Mouse (Mus musculus) olfactory bulb, adult 2 months (tissue): ENCODE results near the gene Pdzph1. TPM values are rescaled to one million over a fixed set of nuclear protein-coding genes. Genes with fewer than 3 reads are reported as not detected.

Experiments used
- H3K27ac ChIP-seq: fragments of 200-500 bp; 2 replicates; pipeline ENCODE4 v1.5.1; 2012; ENCODE audit warnings: low read depth, low read length; ENCODE audit not compliant: insufficient read depth
- H3K4me1 ChIP-seq: fragments of 200-500 bp; 2 replicates; pipeline ENCODE4 v1.6.1; 2012; ENCODE audit warnings: low read length; ENCODE audit not compliant: control insufficient read depth, insufficient read depth
- H3K4me3 ChIP-seq: fragments of 200-500 bp; 2 replicates; pipeline ENCODE4 v1.5.1; 2012; ENCODE audit warnings: mild to moderate bottlenecking, low read depth, low read length, moderate library complexity; ENCODE audit not compliant: insufficient read depth
- CTCF ChIP-seq: fragments of 200-500 bp; IDR thresholded peaks from 2 replicates; pipeline ENCODE4 v1.5.1; 2012; ENCODE audit warnings: low read depth, mild to moderate bottlenecking, low read length, moderate library complexity; ENCODE audit not compliant: insufficient read depth
- POLR2A ChIP-seq: fragments of 200-500 bp; IDR thresholded peaks from 2 replicates; pipeline ENCODE4 v1.6.1; 2012; ENCODE audit warnings: mild to moderate bottlenecking, low read depth, low read length, moderate library complexity; ENCODE audit not compliant: insufficient read depth
- WGBS: fragments of 180-500 bp; shearing (Covaris S2); methylation state at CpG from one replicate; pipeline ENCODE4 v1.1.7; 2018; 5-methylcytosine and 5-hydroxymethylcytosine counted together
- polyA plus RNA-seq: library from polyadenylated mRNA; stranded (reverse); fragments of >200 nt; gene quantifications from 2 replicates; pipeline ENCODE4 v1.2.4, GENCODE M21; 2012; ENCODE audit warnings: low replicate concordance; ENCODE audit not compliant: missing spikeins, insufficient read depth, insufficient read length

The Pdzph1 gene
- polyA plus RNA-seq, 1 experiment, result not detected

DNA sequence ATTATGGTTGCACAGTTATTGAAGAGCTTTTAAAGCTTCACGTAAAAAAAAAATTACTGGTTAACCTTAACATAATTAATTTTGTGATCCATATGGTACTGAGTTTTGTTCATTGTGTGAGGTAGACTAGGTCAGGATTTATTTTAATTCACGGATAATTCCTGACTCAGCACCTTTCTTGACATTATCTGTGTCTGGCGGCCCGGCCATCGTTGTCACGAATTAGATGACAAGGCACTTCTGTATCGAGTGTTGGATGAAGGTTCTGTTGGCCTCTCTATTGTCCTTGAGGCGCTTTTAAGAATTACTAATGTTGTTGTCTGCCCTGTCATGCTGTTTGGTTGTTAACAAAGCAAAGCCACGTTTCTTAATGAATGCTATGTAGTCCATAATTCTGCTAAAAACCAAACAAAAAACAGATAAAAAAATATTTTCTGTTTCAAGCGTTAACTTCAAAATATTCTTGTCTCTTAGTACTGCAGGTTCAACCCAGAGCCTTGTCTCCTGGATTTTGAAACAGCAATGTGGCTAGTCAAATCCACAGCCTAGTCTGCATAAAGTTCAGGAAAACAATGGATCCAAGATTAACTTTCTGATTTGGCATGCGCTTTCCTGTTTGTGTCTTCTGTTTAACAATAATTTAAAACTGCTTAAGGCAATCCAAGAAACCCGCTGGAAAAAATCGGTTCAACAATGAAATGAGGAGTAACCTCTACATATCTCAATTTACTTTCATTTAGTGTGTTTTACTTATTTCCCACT lies 20.6 kb upstream of the Pdzph1 start:
- Histone ChIP-seq H3K27ac (no peak overlapping the region), H3K4me3 (no peak overlapping the region), H3K4me1 (peaks cover 4% of the 10 kb centered on the region; the same call in 1 of the 2 replicates)
- TF ChIP-seq POLR2A (no peak), CTCF (no peak)
- WGBS, result 58% methylated on average over 13 of the region's 13 CpGs

DNA sequence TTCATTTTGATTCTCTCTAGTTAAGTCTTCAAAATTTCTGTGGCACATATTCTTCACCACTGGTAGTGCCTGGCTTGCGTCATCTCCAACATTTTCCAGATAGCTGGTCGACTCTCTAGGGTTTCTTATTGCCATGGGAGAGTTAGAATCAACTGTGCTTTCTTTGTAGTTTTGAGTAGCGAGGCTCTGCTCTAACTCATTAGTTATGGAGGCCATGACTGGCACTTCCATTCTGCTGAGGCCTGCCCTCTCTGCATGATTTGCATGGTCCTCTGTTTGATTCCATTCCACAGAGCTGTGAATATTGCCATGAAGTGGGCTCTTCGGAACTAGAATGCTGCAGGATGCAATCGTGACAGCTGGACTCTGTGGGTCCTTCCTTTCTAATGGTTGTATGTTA lies 17.9 kb downstream of the Pdzph1 start:
- Histone ChIP-seq H3K4me1 (no peaks in the 10 kb centered on the region), H3K4me3 (no peak overlapping the region), H3K27ac (no peak overlapping the region)
- TF ChIP-seq POLR2A, result no peak
- TF ChIP-seq CTCF, result no peak
- WGBS, result 60% methylated on average over 5 of the region's 5 CpGs

DNA sequence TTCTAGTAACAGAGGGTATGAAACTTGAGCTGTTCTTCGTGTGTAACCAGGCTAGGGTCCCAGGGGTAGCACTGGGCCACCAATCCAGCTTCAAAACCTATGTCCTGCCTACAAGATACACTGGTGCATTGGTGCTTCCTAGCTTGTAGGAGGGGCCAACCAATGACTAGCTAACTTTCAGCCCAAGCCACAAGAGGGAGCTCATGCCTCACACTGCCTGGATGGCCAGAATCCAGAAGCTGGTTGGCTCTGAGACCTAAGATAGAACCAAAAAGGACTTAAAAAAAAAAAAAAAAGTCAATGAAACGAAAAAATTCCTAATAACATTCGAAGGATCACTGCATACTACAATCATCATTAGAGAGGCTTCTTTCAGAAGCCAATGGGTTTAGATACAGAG lies 31.3 kb downstream of the Pdzph1 start:
- no peak overlapping the region for H3K27ac ChIP-seq
- H3K4me1 ChIP-seq, result no peaks in the 10 kb centered on the region
- 31% methylated on average over 3 of the region's 3 CpGs for WGBS
- TF ChIP-seq POLR2A (no peak), CTCF (no peak)
- no peak overlapping the region for H3K4me3 ChIP-seq

DNA sequence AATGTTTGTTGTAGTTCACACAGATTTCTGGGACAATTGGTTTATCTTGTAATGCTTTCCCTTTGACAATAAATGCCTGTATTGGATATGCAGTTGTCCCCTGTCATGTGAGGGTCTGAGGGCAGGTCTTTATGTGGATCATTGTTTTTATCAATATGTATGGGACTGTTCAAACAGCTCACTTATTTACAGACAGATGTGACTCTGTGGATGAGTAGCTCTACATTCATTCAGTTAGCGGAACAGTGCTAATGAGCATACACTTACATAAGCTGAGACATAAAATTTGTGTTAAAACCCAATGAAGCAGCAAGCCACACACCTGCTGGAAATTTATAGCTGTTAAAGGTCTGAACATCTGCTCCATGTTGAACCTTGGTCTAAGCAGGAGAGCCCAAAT lies 34.1 kb downstream of the Pdzph1 start:
- WGBS, result 96% methylated on average over 1 of the region's 1 CpGs
- Histone ChIP-seq H3K4me3 (no peak overlapping the region), H3K4me1 (no peaks in the 10 kb centered on the region), H3K27ac (no peak overlapping the region)
- TF ChIP-seq CTCF (no peak), POLR2A (no peak)

DNA sequence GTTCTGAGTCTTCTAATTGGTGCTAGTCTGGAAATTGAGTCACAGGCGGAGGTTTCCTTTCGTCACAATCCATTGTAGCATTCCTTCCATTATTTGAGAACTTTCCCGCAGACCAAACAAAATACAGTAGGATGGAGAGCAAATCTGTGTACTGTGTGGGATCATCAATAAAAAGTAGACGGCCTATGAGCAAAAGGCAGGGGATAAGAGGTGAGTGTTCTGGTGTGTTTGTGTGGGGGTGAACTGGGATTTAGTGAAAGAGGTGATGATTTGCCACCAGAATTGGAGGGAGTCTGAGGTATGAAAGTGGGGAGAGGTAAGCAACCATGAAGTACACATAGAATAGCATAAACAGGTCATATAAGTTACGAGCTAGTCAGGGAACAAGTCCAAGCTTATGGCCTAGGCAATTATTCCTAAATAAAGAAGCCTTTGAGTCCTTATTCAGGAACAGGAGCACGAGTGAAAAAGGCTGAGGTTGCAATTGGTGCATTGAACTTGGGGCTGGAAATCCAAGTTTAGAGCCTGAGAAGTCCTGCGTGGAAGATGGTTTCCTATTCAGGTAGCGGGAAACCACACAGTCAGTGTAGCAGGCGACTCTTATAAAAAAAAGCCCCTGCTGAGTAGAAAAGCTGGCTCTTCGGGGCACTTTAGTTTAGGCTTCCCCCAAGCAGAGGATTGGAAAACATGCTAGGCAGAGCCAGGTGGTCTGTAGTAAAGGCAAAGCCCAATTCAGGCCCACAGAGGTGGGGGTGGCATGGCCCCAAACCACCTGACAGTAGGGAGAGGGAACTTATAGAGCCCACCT lies 48.0 kb downstream of the Pdzph1 start:
- no peaks in the 10 kb centered on the region for H3K4me1 ChIP-seq
- H3K27ac ChIP-seq, result no peak overlapping the region
- H3K4me3 ChIP-seq, result no peak overlapping the region
- 78% methylated on average over 10 of the region's 10 CpGs for WGBS
- TF ChIP-seq POLR2A (no peak), CTCF (no peak)

DNA sequence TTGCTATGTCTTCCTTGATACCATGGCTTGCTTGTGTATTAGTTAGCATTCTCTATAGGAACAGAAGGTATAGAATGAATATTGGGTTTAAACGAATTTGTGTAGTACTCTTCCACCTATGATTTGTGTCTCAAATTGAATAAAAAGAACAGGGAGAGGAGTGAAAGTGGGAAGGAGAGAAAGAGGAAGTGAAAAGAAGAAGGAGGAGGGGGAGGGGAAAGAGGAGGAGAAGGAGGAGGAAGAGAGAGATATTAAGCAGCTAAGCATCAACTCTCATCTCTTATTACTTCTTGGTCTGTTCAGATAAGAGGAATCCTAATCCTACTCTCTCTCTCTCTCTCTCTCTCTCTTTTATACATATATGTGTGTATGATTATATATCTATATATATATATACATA lies 52.6 kb downstream of the Pdzph1 start:
- 87% methylated on average over 1 of the region's 1 CpGs for WGBS
- H3K27ac ChIP-seq, result 0 out of 2 replicates have a peak overlapping the region, but pooled peaks have one; percentile 51
- H3K4me1 ChIP-seq, result no peaks in the 10 kb centered on the region
- TF ChIP-seq POLR2A (no peak), CTCF (no peak)
- H3K4me3 ChIP-seq, result no peak overlapping the region

DNA sequence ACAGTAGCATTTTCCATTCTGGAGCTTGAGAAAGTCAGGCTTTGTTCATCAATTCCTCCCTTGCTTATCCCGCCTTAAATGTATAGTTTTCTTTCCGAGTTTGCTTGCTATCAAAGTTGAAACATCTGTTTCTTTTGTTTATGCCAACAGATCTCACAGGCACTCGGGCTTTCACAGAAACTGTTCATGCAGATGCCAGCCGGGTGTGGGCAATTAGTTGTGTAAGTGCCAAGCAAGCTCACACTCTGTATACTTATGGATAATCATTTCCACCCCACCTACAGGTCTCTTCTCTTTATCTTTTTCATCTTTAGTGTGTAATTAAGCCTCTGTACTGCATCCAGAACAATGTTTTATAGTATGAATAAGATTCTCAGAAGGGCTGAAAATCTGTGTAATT lies 53.6 kb downstream of the Pdzph1 start:
- WGBS, result 11% methylated on average over 4 of the region's 4 CpGs
- Histone ChIP-seq H3K4me3 (no peak overlapping the region), H3K4me1 (no peaks in the 10 kb centered on the region), H3K27ac (no peak overlapping the region)
- TF ChIP-seq CTCF, result no peak
- no peak for TF ChIP-seq POLR2A

DNA sequence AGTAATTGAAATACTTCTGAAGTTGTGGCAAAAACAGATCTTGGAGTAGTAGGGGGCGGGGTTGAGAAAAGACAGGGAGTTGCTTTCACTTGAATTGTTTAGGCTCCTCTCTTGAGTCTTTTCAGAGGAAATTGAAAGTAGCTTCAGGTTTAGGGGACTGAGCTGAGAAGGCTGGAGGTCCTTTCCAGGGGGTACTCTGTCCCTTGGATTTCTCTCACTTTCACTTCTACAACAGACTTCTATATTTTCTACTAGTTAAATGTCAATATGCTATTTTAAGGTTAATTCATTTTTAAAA lies 58.2 kb downstream of the Pdzph1 start:
- no peak overlapping the region for H3K4me3 ChIP-seq
- H3K27ac ChIP-seq, result no peak overlapping the region
- 57% methylated on average over 1 of the region's 1 CpGs for WGBS
- no peak for TF ChIP-seq POLR2A
- TF ChIP-seq CTCF, result no peak
- no peaks in the 10 kb centered on the region for H3K4me1 ChIP-seq

DNA sequence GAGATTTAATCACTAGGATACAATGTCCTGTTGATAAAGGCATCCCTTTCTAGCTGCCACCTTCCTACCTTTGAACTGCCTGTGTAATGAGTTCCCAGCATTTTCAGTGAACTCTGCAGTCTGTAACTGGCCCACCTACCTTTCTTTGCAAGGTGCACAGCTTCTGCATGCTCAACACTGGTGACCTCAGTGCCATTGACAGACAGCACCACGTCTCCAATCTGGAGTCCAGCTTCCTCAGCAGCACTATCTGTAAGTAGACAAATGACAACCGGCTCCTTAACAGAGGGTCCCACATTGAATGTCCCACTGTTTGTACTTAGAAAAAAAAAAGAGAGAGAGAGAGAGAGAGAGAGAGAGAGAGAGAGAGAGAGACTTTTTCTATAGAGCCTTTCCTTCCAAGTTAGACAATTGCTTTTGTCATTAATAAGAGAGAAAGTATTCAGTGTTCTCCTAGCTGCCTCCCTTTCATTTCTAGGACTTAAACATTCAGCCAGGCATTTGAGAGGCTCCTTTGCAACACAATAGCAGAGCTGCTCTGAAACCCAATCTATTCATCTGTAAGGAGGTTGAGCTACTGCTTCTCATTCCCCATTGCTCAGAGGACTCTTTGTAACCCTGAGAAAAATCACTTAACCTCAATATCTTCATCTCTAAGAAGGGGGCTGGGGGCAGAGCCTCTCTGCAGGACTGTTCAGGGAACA lies 58.7 kb downstream of the Pdzph1 start:
- H3K27ac ChIP-seq, result no peak overlapping the region
- 31% methylated on average over 2 of the region's 2 CpGs for WGBS
- no peak overlapping the region for H3K4me3 ChIP-seq
- H3K4me1 ChIP-seq, result no peaks in the 10 kb centered on the region
- no peak for TF ChIP-seq POLR2A
- TF ChIP-seq CTCF, result no peak
